Mouse (Mus musculus) liver, postnatal 0 days (tissue): ENCODE results near the gene Boc.

ENCODE experiments used
- CTCF ChIP-seq: sonication (generic); IDR thresholded peaks from 2 replicates; pipeline ENCODE4 v1.5.1; 2016; ENCODE audit warnings: antibody characterized with exemption, low read depth
- EP300 ChIP-seq: IDR thresholded peaks from 2 replicates; pipeline ENCODE4 v1.6.1; 2016; ENCODE audit warnings: antibody characterized with exemption, low read depth, mild to moderate bottlenecking

- TF ChIP-seq CTCF (no peak), EP300 (no peak)
These were observed 3.4 kb upstream of the Boc start for GRCm38 (mm10) chr16:44562061-44562460.
